Mouse (Mus musculus) hindbrain, embryonic 11.5 days (tissue): Measurements from ENCODE around the gene Hdac5. TPM values are rescaled to one million over a fixed set of nuclear protein-coding genes. Genes with fewer than 3 reads are reported as not detected.

Experiments used
- ATAC-seq: fragments of 200-750 bp; cut with Nextera tagmentation; 2 replicates; pipeline ENCODE4 v1.8.0; 2017; ENCODE audit warnings: mild to moderate bottlenecking, moderate TSS enrichment, moderate library complexity; ENCODE audit not compliant: low FRiP score
- DNase-seq: peaks from one replicate; pipeline ENCODE4 v3.0.0-alpha.2; 2015; ENCODE audit warnings: low spot score
- H3K27ac ChIP-seq: fragments of 300-500 bp; sonication (generic); 2 replicates; pipeline ENCODE4 v1.5.1; 2014; ENCODE audit warnings: mild to moderate bottlenecking, low read depth, low read length
- H3K27me3 ChIP-seq: fragments of 300-500 bp; sonication (generic); 2 replicates; pipeline ENCODE4 v1.6.1; 2014; ENCODE audit warnings: mild to moderate bottlenecking, low read length, moderate library complexity, mixed read lengths; ENCODE audit not compliant: control insufficient read depth, insufficient read depth
- H3K36me3 ChIP-seq: fragments of 300-500 bp; sonication (generic); 2 replicates; pipeline ENCODE4 v1.6.1; 2014; ENCODE audit warnings: mild to moderate bottlenecking, low read length, moderate library complexity, mixed read lengths; ENCODE audit not compliant: control insufficient read depth, insufficient read depth
- H3K4me1 ChIP-seq: fragments of 300-500 bp; sonication (generic); replicated peaks from 2 replicates; pipeline ENCODE4 v1.6.1; 2014; ENCODE audit warnings: low read length, mixed read lengths; ENCODE audit not compliant: control insufficient read depth, insufficient read depth
- H3K4me2 ChIP-seq: fragments of 300-500 bp; sonication (generic); replicated peaks from 2 replicates; pipeline ENCODE4 v1.6.1; 2014; ENCODE audit warnings: mild to moderate bottlenecking, low read depth, low read length
- H3K4me3 ChIP-seq: fragments of 300-500 bp; sonication (generic); 2 replicates; pipeline ENCODE4 v1.5.1; 2014; ENCODE audit warnings: low read depth, low read length
- H3K9ac ChIP-seq: fragments of 300-500 bp; sonication (generic); 2 replicates; pipeline ENCODE4 v1.6.1; 2014; ENCODE audit warnings: low read depth, low read length
- H3K9me3 ChIP-seq: fragments of 300-500 bp; sonication (generic); 2 replicates; pipeline ENCODE4 v1.6.1; 2016; ENCODE audit warnings: low read length; ENCODE audit not compliant: control insufficient read depth
- WGBS: fragments of 180-500 bp; shearing (Covaris S2); extraction: QIAGEN DNeasy Blood & Tissue Kit; methylation state at CpG from one replicate; pipeline ENCODE4 v1.1.7; 2014; 5-methylcytosine and 5-hydroxymethylcytosine counted together
- polyA plus RNA-seq: library from polyadenylated mRNA; unstranded; fragments of >200 nt; fragmentation: Nextera tagmentation; extraction: Ambion mirVana; gene quantifications from 2 replicates; pipeline ENCODE4 v1.2.1, GENCODE M21; 2014

Gene Hdac5
- polyA plus RNA-seq, 1 experiment from 2014 or later: 36.6 TPM

- H3K36me3 ChIP-seq: no peaks in the 10 kb centered on the region; the same call in 1 of the 2 replicates
- no peaks in the 10 kb centered on the region for H3K27me3 ChIP-seq
- DNase-seq (no peak), ATAC-seq (no peak)
- 62% methylated on average over 6 of the region's 6 CpGs for WGBS
- peaks cover 32% of the 10 kb centered on the region for H3K4me1 ChIP-seq
- no peak overlapping the region for H3K4me3 ChIP-seq
- H3K9ac ChIP-seq: no peak overlapping the region
- H3K9me3 ChIP-seq: no peaks in the 10 kb centered on the region
- H3K27ac ChIP-seq: no peak overlapping the region
- H3K4me2 ChIP-seq: no peak overlapping the region
Measured at GRCm38 (mm10) chr11:102220451-102220850, 9.5 kb downstream of the Hdac5 start.

GRCm38 (mm10) chr11:102219994-102220346 lies 10.0 kb downstream of the Hdac5 start:
- no peaks in the 10 kb centered on the region; the same call in 1 of the 2 replicates for H3K36me3 ChIP-seq
- no peak for DNase-seq
- 87% methylated on average over 4 of the region's 4 CpGs for WGBS

GRCm38 (mm10) chr11:102219247-102219993 lies 10.5 kb downstream of the Hdac5 start:
- ATAC-seq: peak; percentile 26; the same call in 1 of the 2 replicates

More at GRCm38 (mm10) chr11:102219994-102220346, 10.0 kb downstream of the Hdac5 start:
- Histone ChIP-seq H3K27ac (no peak overlapping the region), H3K4me2 (no peak overlapping the region), H3K27me3 (no peaks in the 10 kb centered on the region), H3K9me3 (no peaks in the 10 kb centered on the region), H3K9ac (no peak overlapping the region), H3K4me3 (no peak overlapping the region), H3K4me1 (peaks cover 28% of the 10 kb centered on the region)
- no peak for ATAC-seq

GRCm38 (mm10) chr11:102218783-102219182 lies 11.2 kb downstream of the Hdac5 start:
- H3K9ac ChIP-seq: peak overlapping the region; percentile 33; the same call in 1 of the 2 replicates
- 0% methylated on average over 9 of the region's 10 CpGs for whole genome bisulfite sequencing
- H3K4me1 ChIP-seq: peaks cover 26% of the 10 kb centered on the region
- H3K36me3 ChIP-seq: no peaks in the 10 kb centered on the region; the same call in 1 of the 2 replicates
- peak overlapping the region; percentile 22 for H3K4me3 ChIP-seq
- peak overlapping the region; percentile 27 for H3K4me2 ChIP-seq
- no peaks in the 10 kb centered on the region for H3K9me3 ChIP-seq
- H3K27ac ChIP-seq: peak overlapping the region; percentile 75
- DNase-seq (peak; percentile 71), ATAC-seq (peak; percentile 69)
- H3K27me3 ChIP-seq: no peaks in the 10 kb centered on the region

More at GRCm38 (mm10) chr11:102219247-102219993, 10.5 kb downstream of the Hdac5 start:
- Histone ChIP-seq H3K4me2 (peak overlapping the region; percentile 27), H3K27ac (peak overlapping the region; percentile 75), H3K4me1 (peaks cover 26% of the 10 kb centered on the region), H3K36me3 (no peaks in the 10 kb centered on the region; the same call in 1 of the 2 replicates), H3K27me3 (no peaks in the 10 kb centered on the region), H3K9ac (no peak overlapping the region), H3K9me3 (no peaks in the 10 kb centered on the region), H3K4me3 (peak overlapping the region; percentile 22; the same call in 1 of the 2 replicates)
- 73% methylated on average over 14 of the region's 14 CpGs for WGBS
- no peak for DNase-seq

- H3K9me3 ChIP-seq: no peaks in the 10 kb centered on the region
- H3K4me1 ChIP-seq: peaks cover 24% of the 10 kb centered on the region
- H3K9ac ChIP-seq: peak overlapping the region; percentile 33; the same call in 1 of the 2 replicates
- no peaks in the 10 kb centered on the region; the same call in 1 of the 2 replicates for H3K36me3 ChIP-seq
- H3K27me3 ChIP-seq: no peaks in the 10 kb centered on the region
- 70% methylated on average over 7 of the region's 7 CpGs for WGBS
- peak overlapping the region; percentile 27 for H3K4me2 ChIP-seq
- peak overlapping the region; percentile 75 for H3K27ac ChIP-seq
- DNase-seq: no peak
- peak overlapping the region; percentile 22; the same call in 1 of the 2 replicates for H3K4me3 ChIP-seq
- no peak for ATAC-seq
Measured at GRCm38 (mm10) chr11:102217876-102218430, 12.0 kb downstream of the Hdac5 start.

- ATAC-seq: no peak
- Histone ChIP-seq H3K4me1 (peaks cover 24% of the 10 kb centered on the region), H3K27me3 (no peaks in the 10 kb centered on the region), H3K36me3 (no peaks in the 10 kb centered on the region; the same call in 1 of the 2 replicates), H3K9me3 (no peaks in the 10 kb centered on the region), H3K27ac (no peak overlapping the region), H3K4me3 (no peak overlapping the region), H3K4me2 (no peak overlapping the region), H3K9ac (no peak overlapping the region)
- no peak for DNase-seq
- 86% methylated on average over 6 of the region's 6 CpGs for WGBS
Measured at GRCm38 (mm10) chr11:102217396-102217795, 12.6 kb downstream of the Hdac5 start.

- H3K9me3 ChIP-seq: no peaks in the 10 kb centered on the region
- H3K27me3 ChIP-seq: no peaks in the 10 kb centered on the region
- H3K4me2 ChIP-seq: no peak overlapping the region
- 58% methylated on average over 5 of the region's 5 CpGs for WGBS
- no peak for DNase-seq
- H3K27ac ChIP-seq: no peak overlapping the region
- H3K4me3 ChIP-seq: no peak overlapping the region
- peaks cover 24% of the 10 kb centered on the region for H3K4me1 ChIP-seq
- no peak for ATAC-seq
- no peak overlapping the region for H3K9ac ChIP-seq
- H3K36me3 ChIP-seq: no peaks in the 10 kb centered on the region; the same call in 1 of the 2 replicates
Measured at GRCm38 (mm10) chr11:102216886-102217240, 13.1 kb downstream of the Hdac5 start.

GRCm38 (mm10) chr11:102216056-102216885 lies 13.7 kb downstream of the Hdac5 start:
- WGBS: 53% methylated on average over 11 of the region's 12 CpGs
- Histone ChIP-seq H3K27ac (no peak overlapping the region), H3K4me1 (peaks cover 24% of the 10 kb centered on the region)

More at GRCm38 (mm10) chr11:102216056-102216885, 13.7 kb downstream of the Hdac5 start:
- Histone ChIP-seq H3K9ac (no peak overlapping the region), H3K36me3 (no peaks in the 10 kb centered on the region), H3K9me3 (no peaks in the 10 kb centered on the region), H3K27me3 (no peaks in the 10 kb centered on the region), H3K4me3 (no peak overlapping the region), H3K4me2 (no peak overlapping the region)
- DNase-seq (no peak), ATAC-seq (no peak)
